Mouse (Mus musculus): ENCODE data around the gene Lrrc71. TPM values are rescaled to one million over a fixed set of nuclear protein-coding genes. Genes with fewer than 3 reads are reported as not detected.

Lrrc71 gene
- total RNA-seq (2023): not detected

GRCm38 (mm10) chr3:87748431-87748830 is at the start of gene Lrrc71:
Gene Lrrc71 (minus strand): TSS chr3:87748625.

DNA sequence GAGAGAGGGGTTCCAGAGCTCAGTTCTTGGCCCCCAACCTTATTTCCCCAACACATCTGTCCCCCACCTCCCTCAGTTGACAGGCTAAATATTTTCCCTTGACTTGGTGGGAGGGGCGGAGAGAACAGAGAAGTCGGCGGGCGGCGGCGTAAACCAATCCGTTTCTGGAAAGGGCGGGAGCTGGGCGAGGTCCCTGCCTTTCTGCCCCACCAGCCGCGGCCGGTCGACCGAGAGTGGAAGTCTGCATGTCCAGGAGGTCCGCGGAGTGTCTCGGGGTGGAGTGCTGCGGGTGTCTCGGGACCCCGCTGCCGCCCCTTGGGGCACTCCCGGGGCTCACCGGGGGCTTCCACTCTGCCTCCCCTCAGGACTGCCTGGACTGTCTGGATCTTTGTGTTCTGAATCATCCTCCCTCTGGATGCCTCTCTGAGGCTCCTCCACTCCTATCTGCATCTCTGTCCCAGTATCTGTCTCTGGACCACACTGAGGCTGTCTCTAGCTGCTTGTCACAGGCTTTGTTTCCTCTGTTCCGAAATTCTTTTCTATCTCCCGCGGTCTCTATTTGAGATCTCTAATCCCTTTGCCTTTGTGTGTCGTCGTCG is 48.4 kb upstream of the Lrrc71 start, which contains the start of gene Insrr:
Gene Insrr, plus strand, starts transcription at position 216 of the 599 bp plus-strand sequence.

DNA sequence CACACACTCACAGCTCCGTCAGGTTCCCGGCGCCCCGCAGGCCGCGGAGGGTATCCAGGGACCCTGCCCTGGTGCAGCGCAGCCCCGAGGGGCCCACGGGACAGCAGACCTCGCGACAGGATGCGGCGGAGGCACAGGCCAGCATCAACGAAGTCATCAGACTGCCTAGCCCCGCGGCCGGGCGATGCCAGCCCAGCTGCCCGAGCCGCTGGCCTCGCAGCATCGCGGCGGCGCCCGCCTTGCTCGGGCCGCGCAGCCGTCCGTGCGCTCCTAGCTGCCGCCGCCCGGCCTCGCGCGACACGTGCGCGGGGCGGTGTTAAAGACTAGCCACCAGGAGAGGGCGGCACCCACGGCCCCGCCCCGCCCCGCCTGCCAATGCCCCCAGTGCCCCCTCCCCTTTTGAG is 46.5 kb upstream of the Lrrc71 start, which contains the start of gene Ntrk1:
Gene Ntrk1, minus strand, starts transcription at position 241 of the 404 bp plus-strand sequence.

Other genes starting within 250 kb of the Lrrc71 start
- 10 to 100 TPM; 65.0 to 70.3 TPM for gene Etv3, start 223.2 kb downstream of the Lrrc71 start, total RNA-seq (2023)
- 10 to 100 TPM; 34.2 TPM for gene Arhgef11, start 131.1 kb downstream of the Lrrc71 start, total RNA-seq (2023)
- gene Ntrk1, start 46.5 kb upstream of the Lrrc71 start, total RNA-seq (2023): not detected
- gene Insrr, start 48.3 kb upstream of the Lrrc71 start, total RNA-seq (2023): not detected
- 1 to 10 TPM in 1 of 2 experiments, under 1 TPM in 1; 0.81 to 1.4 TPM for gene Pear1, start 75.7 kb upstream of the Lrrc71 start, total RNA-seq (2023)
- gene Sh2d2a, start 98.1 kb upstream of the Lrrc71 start, total RNA-seq (2023): 1 to 10 TPM in 1 of 2 experiments, under 1 TPM in 1; 0.79 to 1.8 TPM
- gene Prcc, start 137.0 kb upstream of the Lrrc71 start, total RNA-seq (2023): 10 to 100 TPM; 36.3 to 37.0 TPM
- 10 to 100 TPM; 88.9 to 90.8 TPM for gene Hdgf, start 157.7 kb upstream of the Lrrc71 start, total RNA-seq (2023)
- 10 to 100 TPM; 91.3 to 92.4 TPM for gene Mrpl24, start 170.9 kb upstream of the Lrrc71 start, total RNA-seq (2023)
- gene Isg20l2, start 181.7 kb upstream of the Lrrc71 start, total RNA-seq (2023): 10 to 100 TPM; 37.4 to 39.6 TPM
- gene Rrnad1, start 182.1 kb upstream of the Lrrc71 start, total RNA-seq (2023): 10 to 100 TPM; 16.2 to 17.6 TPM
- gene Crabp2, start 200.0 kb upstream of the Lrrc71 start, total RNA-seq (2023): 1 to 10 TPM in 1 of 2 experiments, under 1 TPM in 1; 0.88 to 2.1 TPM
- under 1 TPM; 0.16 to 0.18 TPM for gene Nes, start 222.5 kb upstream of the Lrrc71 start, total RNA-seq (2023)